Mouse (Mus musculus): ENCODE measurements around the gene Rtn1.
A peak's percentile ranks its signal among the peaks of the same experiment; 100 is the strongest.

Rtn1 gene

GRCm38 (mm10) chr12:72408954-72409353 lies at the start of gene Rtn1:
Rtn1 (minus strand) TSS chr12:72409054.
- peak in 1 of 2 experiments; percentile 44 for DNase-seq (ENCODE audit: low spot score in 2 of 2)

GRCm38 (mm10) chr12:72453941-72454340 lies 45.1 kb upstream of the Rtn1 start:
- peak in 1 of 2 experiments; percentile 37 for DNase-seq (ENCODE audit: low spot score in 2 of 2)

DNA sequence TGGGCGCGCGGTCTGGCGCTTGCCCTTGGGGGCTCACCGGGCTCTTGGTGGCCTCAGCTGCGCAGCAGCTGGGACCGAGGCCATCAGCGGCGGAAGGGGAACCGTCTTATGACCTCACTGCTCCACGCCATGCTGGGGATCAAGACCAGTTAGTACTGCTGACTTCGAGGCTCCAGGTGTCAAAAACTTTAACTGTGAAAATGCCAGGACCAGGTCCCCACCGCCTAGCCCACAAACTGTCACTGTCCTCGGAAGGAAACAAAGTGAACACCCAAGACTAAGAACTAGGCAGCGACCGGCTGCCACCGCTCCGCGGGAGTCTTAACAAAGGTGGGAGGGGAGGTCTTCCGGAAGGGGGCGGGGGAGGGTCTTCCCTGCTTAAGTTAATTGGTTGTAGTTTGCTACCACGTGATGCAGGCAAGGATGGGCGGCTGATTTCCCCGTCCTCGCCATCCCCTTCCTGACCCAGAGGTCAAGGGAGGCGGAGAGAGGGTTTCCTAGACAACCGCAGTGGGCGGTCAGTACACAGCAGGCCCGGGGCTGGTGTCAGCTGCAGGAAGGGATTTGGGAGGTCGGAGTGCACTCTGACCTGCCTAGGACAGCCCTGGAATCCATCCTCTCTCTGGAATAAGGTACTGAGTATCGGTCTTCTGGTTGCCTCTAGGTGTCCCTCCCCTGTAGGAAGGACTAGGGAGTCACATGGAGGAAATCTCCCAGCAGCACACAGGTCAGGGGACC lies 33.2 kb upstream of the Rtn1 start, which contains the start of gene Lrrc9:
TSS of gene Lrrc9 (plus strand) at position 28 of the 738 bp plus-strand sequence.
- peak in 1 of 2 experiments; percentile 58 for DNase-seq (ENCODE audit: low spot score in 2 of 2)

DNA sequence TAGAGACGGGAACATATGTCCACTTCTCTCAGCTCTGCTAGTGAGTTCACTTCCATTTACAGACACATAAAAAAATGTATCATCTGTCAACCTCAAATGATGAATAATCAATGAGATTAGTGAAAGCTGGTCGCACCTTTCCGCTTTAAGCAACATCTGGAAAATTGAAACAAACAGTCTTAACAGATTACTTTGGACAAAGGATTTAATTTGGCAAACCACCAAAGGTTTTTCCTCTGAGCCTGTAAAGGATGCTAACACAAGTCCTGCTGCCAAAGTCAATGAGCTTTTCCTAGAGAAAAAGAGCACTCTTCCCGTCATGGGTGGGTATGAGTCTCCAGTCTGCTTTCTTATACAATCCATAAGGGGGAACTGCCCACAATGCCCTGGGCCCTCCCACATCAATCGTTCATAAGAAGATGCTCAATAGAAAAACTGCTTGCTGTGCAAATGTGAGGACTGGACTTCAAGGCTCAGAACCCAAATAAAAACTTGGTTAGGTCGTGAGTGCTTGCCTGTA lies 30.2 kb upstream of the Rtn1 start:
- no peak for DNase-seq (ENCODE audit: low spot score in 2 of 2)

DNA sequence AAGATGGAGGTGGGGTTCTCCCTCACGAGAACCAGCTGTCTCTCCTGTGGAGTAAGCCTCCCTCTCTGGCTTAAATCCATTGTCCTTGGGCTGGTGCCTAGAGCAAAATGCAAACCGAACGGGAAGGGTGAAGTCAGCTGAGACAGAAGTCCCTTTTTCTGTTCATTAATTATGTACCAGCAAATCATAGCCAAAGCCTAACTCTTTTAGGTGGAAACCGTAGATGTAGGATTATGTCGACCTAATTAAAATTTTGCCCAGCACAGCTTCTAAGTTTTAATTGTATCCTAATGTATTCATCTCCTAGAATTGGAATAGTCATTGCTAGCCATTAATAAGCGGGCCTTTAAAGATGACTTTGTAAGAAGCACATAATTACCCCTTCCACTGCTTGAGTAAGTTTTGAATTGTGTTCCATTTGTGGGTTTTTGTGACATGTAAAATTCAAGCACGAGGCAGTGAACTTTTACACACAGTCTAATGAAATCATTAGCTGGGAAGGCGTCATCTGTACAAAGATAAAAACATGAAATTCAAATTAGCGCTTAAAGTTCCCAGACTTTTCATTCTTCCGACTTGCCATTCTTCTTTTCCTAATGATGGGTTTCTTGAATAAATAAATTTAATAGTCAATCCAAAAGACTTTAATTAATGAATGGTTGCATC lies 29.0 kb upstream of the Rtn1 start:
- DNase-seq (ENCODE audit: low spot score in 2 of 2) = peak in 1 of 2 experiments; percentile 20

DNA sequence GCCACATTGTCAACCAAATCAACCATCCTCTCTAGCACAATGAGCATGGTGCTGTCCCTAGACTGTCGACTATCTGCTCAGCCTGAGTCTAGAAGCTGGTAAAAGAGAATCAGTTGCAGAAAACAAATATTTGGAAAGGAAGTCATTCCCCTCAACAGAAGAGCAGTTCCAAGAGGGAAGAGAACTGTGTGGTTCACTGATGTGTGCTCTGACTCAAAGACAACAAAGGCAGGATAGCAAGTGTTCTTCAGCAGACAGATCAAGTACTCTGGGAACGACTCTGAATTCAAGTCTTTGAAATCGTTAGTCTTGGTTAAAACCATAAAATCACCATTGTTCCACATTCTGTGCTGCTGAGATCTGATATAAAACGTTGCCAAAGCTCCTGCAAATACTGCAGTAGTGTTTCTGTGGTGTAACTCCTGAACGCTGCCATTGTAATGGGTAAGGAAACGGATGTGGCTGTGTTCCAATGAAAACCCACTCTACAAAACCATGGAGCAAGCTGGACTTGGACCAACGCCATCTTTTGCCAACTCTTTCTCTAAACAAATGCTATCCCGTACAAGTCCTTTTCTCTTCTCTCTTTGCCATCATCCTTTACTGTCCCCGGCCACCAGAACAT lies 24.5 kb upstream of the Rtn1 start:
- DNase-seq (ENCODE audit: low spot score in 2 of 2) = peak in 1 of 2 experiments; percentile 41

DNA sequence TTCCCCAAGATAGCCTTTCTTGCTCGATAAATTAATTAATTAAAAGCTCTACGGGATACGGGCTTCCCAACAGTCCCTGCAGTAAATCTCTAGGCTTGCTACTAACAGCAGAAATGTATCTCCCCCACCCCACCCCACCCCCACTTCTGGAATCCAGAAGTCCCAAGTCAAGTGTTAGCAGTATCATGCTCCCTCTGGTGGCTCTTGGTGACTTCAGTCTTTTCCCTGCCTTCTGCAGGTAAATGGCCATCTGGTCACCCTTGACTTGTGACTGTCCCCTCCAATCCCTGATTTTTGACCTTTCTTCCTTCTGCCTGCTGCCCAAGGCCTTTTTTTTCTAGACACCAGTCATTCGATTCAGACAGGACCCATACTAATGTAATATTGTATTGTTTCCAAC lies 23.4 kb upstream of the Rtn1 start:
- peak in 1 of 2 experiments; percentile 25 for DNase-seq (ENCODE audit: low spot score in 2 of 2)

- peak; percentile 39 to 73 for DNase-seq (ENCODE audit: low spot score in 2 of 2)
These were observed 18.9 kb upstream of the Rtn1 start for GRCm38 (mm10) chr12:72427722-72428126.

GRCm38 (mm10) chr12:72422681-72423080 lies 13.8 kb upstream of the Rtn1 start:
- no peak for DNase-seq (ENCODE audit: low spot score in 2 of 2)

GRCm38 (mm10) chr12:72417762-72418161 lies 8.9 kb upstream of the Rtn1 start:
- DNase-seq (ENCODE audit: low spot score in 2 of 2) = no peak

DNA sequence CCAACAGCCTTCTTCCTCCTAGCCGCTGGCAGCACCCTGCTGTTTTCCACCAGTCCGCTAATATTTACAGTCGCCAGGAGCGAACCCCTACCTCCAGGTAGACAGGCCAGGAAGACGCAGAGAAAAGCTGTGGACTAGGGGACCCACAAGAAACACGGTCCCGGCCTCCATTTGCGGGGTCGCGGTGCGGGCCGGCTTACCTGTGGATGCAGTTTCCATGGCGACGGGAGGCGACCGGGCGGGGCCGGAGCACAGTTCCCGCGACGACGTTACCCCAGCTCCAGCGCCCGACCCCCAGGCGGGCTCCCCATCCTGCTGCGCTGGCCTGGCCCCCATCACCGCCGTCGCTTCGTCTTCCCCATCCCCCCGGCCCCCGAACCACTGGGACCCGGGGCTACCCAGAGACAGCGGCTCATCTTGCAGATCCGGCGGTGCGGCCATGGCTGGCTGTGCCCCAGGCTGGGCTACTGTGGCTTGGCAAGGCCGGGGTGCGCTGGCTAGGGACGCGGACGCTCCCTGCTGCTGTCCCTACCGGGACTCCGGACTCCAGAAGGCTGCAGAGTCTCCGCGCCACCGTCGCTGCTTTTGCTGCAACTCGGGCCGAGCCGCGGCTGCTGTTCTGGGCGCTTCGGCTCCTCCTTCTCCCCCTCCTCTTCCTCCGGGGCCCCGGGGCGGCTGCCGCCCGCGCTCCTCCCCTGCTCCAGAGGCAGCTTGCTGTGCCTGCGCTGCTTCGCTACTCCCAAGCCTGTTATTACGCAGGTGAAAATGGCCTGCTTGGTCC lies 553 bp downstream of the Rtn1 start:
- DNase-seq (ENCODE audit: low spot score in 2 of 2) = peak; percentile 15 to 59

GRCm38 (mm10) chr12:72407721-72408110 lies 1.1 kb downstream of the Rtn1 start:
- peak in 1 of 2 experiments; percentile 51 for DNase-seq (ENCODE audit: low spot score in 2 of 2)

DNA sequence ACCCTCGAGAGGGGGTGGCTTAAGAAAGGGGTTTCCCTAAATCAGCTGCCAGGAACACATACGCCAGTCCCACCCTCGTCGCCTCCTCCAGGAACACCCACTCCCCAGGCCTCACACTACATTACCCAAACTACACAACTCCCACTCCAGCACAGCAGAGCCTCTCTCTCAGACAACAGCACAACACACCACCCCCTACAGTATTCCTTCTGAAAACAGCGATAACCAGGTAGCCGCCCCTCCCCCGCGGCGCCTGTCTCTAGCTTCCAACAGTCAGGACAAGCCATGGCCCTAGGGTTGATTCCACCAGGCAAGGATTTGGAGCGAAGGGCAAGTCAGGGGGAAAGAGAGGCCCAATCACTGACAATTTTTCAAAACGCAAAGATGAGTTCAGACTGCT lies 1.7 kb downstream of the Rtn1 start:
- peak in 1 of 2 experiments; percentile 49 for DNase-seq (ENCODE audit: low spot score in 2 of 2)

- DNase-seq (ENCODE audit: low spot score in 2 of 2) = peak in 1 of 2 experiments; percentile 24
These were observed 3.8 kb downstream of the Rtn1 start for GRCm38 (mm10) chr12:72405031-72405430.

GRCm38 (mm10) chr12:72393046-72393805 lies 15.6 kb downstream of the Rtn1 start:
- DNase-seq (ENCODE audit: low spot score in 2 of 2) = no peak

DNA sequence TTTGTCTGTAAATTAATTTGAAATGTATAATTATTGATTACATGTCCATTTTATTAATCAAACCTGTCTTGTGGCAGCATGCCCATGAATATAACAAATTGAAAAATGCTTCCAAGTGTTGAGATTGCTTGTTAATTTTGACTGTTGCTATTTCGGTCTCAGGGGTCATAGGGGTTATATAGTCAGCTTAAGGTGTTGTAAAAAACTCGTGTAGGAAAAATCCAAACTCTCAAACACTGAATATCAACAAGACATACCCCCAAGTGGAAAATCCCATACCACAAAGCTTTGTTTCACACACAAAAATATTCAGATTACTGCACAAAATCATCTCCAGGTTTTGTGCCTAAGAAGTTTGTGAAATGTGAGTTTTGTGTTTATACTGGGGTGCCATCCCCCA lies 18.5 kb downstream of the Rtn1 start:
- no peak for DNase-seq (ENCODE audit: low spot score in 2 of 2)

DNA sequence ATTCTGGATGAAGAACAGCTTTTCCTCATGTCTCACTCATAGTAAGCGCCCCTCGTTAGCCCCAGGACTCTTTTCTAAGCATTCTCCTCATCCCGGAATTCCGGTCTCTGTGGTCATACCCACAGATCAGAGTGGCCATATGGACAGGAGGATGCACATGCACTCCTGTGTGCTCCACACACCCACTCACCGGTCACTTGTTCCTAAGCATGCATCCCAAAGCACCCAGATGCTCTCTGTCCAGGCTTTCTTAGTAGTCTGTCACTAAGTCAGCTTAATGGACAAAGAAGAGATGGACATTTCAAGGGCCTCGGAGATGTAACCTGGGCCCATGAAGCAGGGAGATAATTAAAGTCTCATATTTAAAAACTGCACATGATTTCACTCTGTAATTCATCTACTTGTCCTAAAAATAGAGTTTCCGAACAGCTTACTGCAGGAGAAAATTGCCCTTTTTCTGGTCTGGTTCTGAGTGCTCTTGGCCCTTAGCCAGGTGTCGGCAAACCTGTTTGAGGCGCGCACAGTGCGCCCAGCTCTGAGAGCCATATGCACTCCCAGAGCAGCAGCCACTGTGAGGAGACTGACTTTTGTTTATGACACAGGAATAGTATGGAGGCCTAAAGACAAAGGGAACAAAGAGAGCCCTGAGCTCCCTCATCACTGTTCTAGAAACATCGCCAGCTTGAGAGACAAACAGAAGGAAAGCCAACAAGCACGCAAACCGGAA lies 19.3 kb downstream of the Rtn1 start:
- peak in 1 of 2 experiments; percentile 42 for DNase-seq (ENCODE audit: low spot score in 2 of 2)

GRCm38 (mm10) chr12:72388835-72389234 lies 20.0 kb downstream of the Rtn1 start:
- no peak for DNase-seq (ENCODE audit: low spot score in 2 of 2)

DNA sequence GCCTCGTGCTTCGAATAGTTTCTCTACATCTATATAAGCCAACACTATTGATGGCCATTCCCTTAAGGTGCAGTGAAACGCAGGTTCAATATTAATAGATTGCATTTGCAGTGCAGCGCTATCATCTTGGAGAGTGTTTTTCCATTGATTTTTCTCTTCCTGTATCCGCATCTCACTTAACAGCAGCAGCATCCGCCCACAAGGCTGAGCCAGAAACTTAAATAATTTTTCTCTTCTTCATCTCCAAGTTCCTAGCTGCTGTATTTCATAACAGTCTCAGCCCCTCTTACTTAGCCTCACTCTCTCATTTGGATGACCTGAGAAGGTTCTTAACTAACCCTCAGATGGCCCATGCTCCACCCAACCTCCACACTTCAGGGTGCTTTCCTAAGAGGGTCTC lies 20.7 kb downstream of the Rtn1 start:
- DNase-seq (ENCODE audit: low spot score in 2 of 2) = no peak

DNA sequence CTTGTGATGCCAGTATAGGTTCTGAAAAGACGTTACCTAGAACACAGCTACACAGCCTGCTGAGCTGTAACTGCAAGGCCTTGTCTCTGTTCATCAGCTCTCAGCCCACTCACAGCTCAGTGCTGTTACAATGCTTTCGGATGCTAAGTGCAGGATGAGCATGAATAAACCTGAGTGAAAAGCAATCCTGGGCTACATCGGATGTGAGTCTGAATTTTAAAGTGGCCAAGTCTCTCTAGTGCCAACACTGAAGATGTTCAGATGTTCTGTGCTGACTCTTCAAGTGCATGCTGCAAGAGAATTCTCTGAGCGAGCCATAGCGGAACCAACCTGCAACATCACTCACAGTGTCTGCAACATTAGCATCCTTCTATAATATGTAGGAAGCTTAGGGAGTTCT lies 32.5 kb downstream of the Rtn1 start:
- no peak for DNase-seq (ENCODE audit: low spot score in 2 of 2)
